Mouse (Mus musculus) heart, postnatal 4 days (tissue): ENCODE measurements at regions not wholly inside any gene's neighbourhood (a gene's known extent, or its start where the extent isn't known, plus 50 kb on each side); places are given as distances from the start of the nearest gene placed in this dataset.

Experiments
- DNase-seq: peaks from one replicate; pipeline ENCODE4 v3.0.0; 2021

DNA sequence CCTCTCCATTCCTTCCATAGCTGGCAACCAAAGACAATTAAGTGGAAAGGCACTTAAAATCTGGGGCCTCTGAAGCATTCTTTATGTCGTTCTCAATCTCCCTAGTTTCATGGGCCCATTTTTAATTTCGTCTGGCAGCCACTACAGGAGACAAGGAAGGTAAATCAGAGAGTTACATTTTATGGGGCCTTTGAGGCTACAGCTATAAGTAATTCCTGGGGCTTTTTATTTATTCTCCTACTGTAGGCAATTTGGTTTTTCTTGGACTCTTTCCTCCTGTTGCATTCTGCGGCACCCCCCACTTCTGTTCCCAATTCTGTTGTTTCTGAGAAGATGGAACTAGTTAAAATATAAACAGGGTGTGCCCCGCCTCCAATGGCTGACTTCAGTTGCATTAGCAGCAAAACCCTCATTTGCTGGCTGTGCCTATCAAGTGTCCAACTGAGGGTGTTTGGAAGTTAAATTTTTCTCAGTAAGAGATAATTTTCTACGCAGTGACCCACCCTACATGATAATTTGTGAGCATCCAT is 622.7 kb downstream of the Pdcd6ip start:
- DNase-seq = no peak

DNA sequence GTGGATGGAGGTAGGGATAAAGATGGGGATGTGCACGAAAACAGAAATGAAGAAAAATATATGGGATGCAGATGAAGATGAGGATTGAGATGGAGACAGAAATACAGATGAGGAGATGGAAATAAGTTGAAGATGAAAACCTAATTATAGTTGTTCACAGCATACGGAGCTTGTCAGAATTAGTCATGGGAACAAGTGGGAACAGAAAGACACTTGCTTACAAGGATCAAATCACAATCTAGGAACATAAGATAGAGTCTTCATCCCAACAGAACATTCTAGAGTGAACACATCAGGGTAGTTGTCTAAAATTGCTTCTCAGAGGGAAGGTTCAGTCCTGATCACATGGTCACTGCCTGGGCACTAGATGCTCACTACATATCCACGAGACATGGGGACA is 633.2 kb downstream of the Pdcd6ip start:
- DNase-seq = no peak

DNA sequence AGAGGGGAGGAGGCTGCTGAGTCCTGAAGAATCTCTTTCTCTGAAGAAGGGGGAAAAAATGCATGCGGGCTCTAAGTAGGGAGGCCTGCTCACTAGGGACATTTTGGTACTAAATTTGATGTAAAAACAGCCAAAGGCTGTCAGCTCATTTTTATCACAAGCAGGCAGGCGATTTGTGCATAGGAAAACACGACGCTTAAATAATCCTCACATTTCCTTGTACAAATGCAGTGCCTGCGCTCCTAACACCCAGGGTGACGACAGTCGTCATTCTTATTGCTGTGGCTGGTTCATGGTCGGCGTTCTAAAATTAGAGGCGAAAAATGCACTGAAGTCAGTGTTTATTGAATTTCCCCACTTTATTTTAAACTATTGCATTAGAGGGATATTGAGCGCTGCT is 650.6 kb downstream of the Pdcd6ip start:
- no peak for DNase-seq

DNA sequence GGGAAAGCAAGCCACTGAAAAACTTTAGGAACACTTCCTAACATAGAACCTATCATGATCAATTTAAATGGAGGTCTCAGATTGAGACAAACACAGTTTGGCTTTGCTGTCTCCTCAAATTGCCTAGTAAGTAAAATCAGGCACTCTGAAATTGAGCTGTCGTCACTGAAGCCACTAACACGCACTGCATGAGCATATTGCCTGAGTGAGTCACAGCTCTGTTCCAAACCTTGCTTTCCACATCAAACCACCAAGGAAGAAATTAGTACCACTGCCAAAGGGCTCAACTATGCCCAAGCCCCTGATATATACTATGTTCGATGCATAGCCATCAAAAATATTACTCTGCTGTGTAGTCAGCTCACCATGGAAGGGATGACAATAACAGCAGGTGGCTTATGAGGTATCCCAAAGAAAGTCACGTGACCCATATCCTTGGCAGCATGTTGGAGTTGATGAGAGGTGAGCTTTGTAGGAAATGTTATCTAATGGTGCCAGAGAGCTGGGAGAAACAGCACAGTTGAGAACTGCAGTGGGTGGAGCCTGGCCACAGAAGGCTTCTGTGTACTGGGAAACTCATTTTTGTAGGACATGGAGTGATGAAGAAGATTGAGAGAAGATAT is 663.4 kb downstream of the Pdcd6ip start:
- DNase-seq = no peak

DNA sequence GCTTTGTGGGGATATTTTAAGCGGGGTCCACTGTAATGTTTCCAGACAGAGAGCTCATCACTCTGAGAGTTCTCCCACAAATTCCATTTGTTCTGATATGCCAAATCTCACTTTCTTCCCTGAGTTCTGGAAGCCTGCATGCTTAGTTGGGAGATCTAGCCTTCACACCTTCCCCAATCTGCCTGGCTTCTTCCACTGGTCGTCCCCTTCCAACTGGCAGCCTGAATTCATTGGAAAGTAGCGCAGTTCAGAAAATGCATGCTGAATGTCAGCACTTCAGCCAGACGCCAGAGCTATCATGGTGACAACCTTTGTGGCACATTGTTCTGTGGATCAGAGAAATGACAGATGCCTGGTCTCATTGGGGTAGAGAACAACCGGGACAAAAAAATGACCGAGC is 667.2 kb downstream of the Pdcd6ip start:
- DNase-seq = no peak

DNA sequence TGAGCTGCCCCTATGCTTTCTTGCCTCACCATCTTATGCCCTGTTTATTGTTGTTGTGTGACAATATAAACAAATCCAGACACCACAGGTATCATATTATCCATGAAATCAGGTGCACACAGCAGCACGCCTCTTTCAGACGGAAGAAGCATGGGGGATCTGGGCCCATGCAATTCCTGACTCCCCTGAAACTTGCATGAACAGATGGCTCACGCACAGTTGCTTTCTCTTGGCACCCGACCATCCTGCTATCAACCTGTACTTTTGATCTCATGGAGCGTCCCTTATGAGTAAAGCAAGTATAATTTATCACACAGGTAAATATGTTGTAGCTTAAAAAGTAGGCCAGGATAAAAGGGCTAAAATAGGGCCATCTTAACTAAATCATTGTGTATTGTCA is 674.1 kb downstream of the Pdcd6ip start:
- no peak for DNase-seq

DNA sequence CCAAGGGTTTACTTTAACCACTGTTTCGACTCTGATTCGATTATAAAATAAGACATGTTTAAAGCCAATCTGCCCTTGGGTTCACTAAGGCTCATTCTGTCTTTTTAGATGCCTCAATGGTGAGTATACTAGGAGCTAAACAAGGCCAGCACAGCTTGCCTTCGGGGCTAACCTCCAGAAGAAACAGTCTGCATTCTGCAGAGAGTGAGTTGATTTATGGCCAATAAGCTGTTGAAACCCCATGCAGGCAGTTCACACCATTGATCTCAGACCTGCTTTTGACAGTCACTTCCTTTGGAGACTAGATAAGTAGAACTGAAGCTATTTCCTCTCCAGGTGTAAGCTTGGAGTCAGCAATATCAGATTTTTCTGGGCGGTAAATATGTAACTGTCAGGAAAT is 679.0 kb downstream of the Pdcd6ip start:
- DNase-seq = no peak

DNA sequence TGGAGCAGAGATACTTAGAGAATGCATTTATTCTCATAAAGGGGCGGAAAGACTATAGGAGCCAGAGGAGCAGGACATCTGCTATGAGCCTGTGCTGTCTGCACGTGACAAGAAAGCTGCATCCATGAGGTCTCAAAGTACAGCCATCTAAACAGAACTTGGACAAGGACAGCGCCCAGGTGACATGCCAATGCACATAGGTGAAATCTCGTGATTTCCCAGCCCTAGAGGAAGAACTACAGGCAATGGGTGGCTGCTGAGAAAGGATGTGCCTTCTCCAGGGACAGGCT is 681.2 kb downstream of the Pdcd6ip start:
- DNase-seq = no peak

DNA sequence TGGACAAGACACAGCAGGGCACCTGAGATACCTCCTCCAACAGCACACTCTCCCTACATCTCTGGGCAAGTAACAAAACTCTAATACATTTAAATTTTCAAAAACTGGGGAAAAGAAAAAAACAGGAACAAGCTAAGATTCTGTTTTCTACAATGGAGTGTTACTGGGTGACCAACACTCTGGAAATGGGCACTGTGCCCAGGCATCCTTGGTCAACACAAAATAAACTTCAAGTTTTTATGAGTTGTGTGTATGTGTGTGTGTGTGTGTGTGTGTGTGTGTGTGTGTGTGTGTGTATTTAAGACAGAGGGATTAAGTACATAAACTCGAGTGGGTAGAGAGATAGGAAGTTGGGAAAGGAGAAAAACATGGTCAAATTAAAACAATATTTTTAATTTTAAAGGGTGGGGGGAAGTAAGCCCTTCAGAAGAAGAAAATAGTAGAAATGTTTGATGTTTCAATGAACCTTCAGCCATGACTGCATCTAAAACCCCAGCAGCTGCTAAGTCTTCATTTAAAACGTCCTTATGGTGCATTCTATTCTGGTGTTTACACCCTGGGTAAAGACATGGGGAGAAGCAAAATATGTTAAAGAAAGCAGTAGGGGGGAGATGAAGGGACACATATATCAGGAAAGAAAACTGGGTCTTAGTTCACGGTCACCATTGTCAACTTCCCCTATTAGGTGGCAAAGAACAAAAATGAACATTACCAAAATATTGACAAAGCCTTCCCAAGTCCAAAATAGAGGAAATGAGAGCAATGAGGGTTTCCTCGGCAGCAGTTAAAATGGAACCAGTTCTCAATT is 681.8 kb downstream of the Pdcd6ip start:
- no peak for DNase-seq

DNA sequence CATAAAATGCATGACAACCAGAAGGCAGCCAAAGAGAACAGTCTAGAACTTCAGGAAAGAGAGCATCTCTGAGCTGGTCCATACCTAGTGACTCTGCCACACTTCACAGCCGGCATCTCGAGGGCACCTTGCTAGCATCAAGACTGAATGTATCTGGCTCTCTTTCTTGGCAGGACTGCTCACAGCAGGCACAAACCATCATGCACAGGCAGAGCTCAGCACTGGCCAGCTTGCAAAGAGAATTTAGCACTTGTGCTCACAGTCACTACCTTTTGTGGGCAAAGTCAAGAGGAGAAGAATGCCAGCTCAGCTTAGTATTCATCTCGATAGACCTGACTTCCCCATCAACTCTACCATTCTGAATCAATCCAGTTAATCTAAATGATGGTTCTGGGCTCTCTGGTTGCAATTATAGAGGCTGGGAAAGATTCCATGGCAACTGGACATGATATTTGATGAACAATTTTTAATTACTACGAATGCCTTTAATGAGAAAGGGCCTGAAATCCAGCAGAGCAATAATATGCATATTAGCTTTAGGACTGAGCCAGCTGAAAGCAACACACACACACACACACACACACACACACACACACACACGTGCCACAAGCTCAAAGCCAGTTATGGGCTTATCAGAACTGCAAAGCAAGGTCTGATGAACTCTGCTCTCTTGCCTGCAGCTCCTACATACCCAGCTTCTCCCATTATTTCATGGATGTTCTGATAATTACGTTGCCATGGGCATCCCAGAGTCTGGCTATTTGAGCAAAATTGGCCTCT is 686.0 kb downstream of the Pdcd6ip start:
- DNase-seq = no peak

DNA sequence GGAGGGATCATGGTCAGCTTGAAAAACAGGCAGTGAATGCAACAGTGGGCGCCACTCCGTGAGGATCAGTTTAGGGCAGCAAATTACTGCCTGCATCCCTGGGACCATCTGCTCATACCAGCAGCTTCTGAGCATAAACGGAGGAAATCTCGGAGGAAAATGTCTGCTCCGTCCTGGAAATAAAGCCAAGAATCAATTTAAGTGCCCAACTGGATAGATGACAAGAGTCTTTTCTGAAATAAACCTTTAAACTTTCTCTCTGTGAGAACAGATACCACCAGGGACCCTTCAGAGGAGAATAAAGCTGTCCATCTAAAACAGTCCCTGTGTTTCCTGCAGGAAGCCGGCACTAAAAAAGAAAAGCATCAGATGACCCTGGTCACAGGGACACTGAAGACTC is 688.5 kb downstream of the Pdcd6ip start:
- no peak for DNase-seq

DNA sequence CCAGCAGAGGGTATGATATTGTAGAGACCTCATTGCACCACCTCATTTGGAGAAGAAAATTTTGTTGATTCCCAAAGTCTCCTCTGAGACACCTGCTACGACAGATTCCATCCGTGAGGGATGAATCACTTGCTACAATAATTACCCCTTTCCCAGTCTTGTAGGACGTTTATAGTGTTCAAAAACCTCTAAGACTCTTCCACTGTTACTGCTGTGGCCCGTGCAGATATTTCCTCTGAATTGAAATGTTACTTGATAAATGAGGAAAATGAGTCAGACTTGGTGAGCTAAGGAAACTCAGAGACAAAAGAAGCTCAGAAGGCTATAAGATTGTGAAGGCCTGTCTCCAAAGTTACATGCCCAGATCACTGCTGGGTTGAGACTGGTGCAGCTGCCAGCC is 700.0 kb downstream of the Pdcd6ip start:
- DNase-seq = no peak

DNA sequence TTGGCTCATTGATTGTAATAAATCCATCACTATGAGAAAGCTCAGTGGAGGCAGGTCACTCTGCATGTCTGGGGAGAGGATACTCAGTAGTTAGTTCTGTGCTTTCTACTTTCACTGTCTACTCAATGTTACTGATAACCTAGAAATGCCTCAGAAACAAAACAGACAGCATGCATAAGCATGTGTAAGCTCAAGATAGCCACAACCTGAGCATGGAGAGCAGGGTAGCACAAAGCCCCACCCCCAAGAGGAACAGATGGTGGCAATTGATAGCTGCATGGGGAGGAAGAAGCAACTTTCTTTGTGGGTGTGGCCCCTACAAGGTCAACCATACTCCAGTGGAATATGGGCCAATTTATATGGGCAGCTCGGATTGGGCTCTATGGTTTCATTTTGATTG is 711.9 kb downstream of the Pdcd6ip start:
- no peak for DNase-seq

DNA sequence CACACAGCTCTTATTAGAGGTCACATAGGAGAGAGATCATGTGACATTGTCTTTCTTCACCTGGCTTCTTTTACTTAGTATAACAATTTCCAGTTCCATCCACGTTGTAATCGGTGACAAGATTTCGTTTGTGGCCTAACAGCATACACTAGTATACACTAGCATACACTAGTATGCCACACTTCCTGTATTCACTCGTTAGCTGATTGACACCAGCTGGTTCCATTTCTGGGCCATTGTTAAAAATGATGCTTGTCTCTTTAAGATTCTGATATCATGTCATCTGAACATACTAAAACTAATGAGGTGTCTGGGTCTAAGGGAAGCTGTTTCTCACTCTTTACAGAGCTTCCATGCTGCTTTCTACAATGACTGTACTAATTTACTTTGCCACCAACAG is 713.3 kb downstream of the Pdcd6ip start:
- DNase-seq = no peak

DNA sequence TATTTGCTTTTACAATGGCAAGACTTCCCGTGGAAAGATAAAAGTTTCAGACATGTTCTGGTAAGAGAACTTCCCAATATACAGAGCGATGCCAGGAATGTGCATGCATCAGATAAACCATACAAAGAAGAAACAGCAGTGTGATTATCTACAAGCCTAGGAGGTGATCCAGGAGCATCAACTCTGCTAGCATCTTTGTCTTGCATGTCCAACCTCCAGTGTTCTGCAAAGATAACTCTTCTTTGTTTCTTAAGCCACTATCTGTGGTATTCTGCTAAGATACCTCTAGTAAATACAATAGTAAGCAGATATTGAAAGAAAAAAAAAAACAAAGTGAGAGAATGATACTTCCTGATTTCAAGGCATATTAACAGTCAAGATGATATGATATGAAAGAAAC is 714.4 kb downstream of the Pdcd6ip start:
- DNase-seq = no peak

DNA sequence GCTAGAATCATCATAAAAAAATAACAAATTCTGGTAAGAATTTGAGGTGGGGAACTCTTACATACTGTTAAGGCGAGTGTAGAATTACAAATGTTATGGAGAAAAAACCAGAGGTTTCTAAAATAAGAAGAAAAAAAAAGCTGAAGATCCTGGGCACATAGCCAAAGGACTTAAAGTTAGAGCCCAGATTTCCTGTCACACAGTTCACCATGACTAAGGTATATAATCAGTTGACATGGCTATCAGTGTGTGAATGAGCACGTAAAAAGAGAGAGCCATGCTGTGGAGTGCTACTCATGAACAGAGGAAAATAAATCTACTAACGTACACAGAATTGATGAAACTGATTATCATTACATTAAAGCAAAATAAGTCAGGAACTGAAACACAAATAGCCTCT is 715.1 kb downstream of the Pdcd6ip start:
- DNase-seq = no peak

DNA sequence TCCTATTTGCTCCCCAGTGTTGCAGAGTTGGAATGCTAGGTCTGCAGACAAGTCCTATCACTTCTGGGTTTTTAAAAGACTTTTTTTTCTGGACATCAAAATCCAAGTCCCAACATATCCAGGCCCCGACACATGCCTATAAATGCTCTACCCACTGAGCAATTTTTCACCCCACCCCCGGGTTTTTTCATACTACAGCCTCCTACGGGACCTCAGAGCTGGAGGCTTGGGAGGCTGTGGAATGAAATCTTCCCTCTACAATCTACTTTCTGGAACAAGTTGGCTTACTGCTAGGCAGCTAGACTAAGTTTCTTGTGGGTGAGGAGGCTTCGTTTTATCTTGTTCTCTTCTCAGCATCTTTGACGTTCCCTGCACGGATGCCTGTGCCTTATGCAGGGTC is 724.7 kb downstream of the Pdcd6ip start:
- no peak for DNase-seq

DNA sequence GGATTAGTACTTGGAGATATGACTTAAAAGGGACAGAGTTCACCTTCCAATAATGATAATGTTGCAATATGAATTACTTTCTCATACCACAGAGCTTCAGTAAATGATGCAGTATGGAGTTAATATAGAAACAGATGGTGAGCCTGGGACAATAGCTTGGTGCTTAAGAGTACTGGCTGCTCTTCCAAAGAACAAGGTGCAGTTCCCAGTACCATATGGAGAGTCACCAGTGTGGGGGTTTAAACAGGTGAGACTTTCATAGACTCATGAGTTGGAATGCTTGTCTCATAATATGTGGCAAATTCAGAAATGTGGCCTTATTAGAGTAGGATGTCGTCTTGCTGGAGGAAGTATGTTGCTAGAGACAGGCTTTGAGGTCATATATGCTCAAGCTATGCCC is 715.8 kb upstream of the Arpp21 start:
- DNase-seq = no peak

DNA sequence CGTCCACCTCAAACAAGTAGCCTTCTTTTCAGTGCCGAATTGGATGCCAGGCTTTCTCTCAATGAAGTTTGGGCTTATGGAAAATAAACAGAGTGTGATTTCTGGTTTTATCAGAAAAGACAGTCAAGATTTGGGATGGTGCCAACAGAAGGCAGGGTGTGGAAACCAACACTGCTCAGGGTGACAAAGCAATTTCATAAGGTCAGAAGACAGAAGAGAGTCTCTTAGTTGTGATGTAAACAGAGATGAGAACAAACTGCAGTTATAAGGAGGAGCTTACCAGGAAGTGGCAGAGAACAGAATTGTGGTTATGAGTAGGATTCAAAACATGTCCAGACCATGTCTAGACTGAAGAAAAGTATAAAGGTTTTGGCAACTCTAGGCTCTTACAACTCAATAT is 714.3 kb upstream of the Arpp21 start:
- no peak for DNase-seq

DNA sequence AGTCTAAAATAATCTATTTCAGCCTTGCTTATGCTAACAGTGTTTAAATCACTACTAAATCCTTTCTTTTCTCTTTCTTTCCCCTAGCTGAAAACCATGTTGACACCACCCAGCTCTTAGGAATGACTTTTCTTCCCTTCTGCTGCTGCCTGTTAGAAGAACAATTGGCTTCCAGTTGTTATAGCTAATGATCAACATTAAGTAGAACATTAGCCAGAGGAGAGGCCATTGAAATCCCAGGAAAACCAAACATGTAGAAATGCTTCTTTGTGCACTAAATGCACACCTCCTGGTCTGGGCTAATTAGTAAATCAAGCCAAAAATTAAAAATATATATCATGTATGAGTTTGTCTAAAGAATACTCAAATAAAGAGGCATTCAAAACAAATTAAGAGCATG is 703.0 kb upstream of the Arpp21 start:
- no peak for DNase-seq

DNA sequence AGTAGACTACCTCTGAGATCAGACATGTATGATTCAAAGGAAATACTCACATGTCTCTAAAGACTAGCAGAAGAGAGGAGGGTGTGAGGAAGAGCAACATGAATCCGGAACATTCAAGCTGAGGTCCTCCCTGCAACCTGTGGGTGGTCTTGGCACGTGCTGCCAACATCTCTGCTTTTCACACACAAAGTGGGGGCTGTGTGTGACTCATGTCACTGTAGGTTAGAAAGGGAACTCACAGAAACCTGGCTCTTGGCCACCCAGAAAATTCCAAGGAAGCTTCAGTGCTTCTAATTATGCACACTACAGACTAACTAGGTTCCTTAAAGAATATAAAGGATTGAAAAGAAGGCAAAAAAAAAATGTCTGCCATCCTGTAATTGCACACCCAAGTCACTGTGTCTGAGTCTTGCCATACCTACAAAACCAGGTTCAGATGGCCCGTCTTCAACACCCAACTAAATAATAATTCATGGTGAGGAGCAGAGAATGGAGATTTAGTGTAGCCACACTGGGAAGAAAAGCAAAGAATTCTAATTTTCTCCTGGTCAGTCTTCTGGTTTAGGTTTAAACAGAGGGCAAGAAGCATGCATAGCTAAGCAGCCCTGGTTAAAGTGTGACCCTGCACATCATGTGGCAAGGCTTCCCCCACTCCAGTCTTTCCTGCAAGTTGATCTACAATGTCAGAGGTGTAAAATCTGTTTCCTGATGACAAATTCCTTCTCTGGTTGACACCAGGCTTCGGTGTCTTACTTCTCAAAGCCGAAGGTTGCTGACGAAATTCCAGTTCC is 673.8 kb upstream of the Arpp21 start:
- DNase-seq = no peak

DNA sequence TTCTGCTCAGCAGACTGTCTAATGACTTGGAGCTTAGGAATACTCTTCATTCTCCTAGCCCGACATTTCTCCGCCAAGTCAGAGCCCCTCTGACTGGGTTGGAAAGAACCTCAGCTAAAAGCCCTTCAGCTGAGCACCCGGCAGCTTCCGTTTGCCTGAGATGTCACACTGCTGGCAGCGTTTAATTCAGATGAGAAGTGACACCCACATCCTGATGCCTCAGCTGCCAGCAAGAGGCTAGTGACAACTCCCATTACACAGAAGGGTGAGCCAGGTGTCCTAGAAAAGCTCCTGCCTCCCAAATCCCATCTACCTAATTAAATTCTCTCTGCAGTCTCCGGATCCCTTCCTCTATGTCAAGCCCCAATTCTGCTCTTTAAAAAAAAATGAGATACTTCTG is 670.2 kb upstream of the Arpp21 start:
- DNase-seq = no peak

DNA sequence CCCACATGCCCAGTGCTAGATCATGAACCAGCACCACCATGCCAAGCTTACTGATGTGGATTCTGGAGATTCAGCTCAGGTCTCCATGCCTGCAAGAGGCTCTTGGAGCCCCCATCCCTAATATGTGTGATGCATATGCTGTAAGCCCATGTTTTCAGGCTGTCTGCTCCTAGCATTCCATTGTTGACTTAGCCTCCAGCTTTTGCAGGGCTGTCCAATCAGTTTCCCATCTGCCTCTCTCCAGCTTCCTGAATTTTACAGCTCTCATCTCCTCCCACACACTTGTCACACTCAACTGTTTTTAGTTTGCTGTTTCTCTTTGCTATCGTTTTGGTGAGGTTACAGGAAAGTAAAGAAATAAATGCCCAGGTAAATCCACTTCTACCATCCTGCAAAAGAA is 629.2 kb upstream of the Arpp21 start:
- no peak for DNase-seq
